Mouse (Mus musculus): Measurements from ENCODE around the gene Minar1.
A peak's percentile ranks its signal among the peaks of the same experiment; 100 is the strongest.

The Minar1 gene

GRCm38 (mm10) chr9:89623006-89623760, at the start of gene Minar1:
Gene Minar1 (minus strand): TSS chr9:89623125.
- DNase-seq (ENCODE audit: low spot score), result peak; percentile 67

- DNase-seq (ENCODE audit: low spot score), result no peak
These were observed 47.0 kb upstream of the Minar1 start for GRCm38 (mm10) chr9:89669878-89670277.

- no peak for DNase-seq (ENCODE audit: low spot score)
These were observed 44.5 kb upstream of the Minar1 start for GRCm38 (mm10) chr9:89667306-89667942.

GRCm38 (mm10) chr9:89650913-89651312, 28.0 kb upstream of the Minar1 start:
- no peak for DNase-seq (ENCODE audit: low spot score)

- DNase-seq (ENCODE audit: low spot score), result no peak
These were observed 14.5 kb upstream of the Minar1 start for GRCm38 (mm10) chr9:89637453-89637852.

- peak; percentile 51 for DNase-seq (ENCODE audit: low spot score)
These were observed 474 bp downstream of the Minar1 start for GRCm38 (mm10) chr9:89622296-89623005.

GRCm38 (mm10) chr9:89621750-89622149, 1.2 kb downstream of the Minar1 start:
- peak; percentile 11 for DNase-seq (ENCODE audit: low spot score)

GRCm38 (mm10) chr9:89620347-89620746, 2.6 kb downstream of the Minar1 start:
- peak; percentile 14 for DNase-seq (ENCODE audit: low spot score)

GRCm38 (mm10) chr9:89616946-89617345, 6.0 kb downstream of the Minar1 start:
- DNase-seq (ENCODE audit: low spot score), result no peak

GRCm38 (mm10) chr9:89610592-89610991, 12.3 kb downstream of the Minar1 start:
- DNase-seq (ENCODE audit: low spot score), result peak; percentile 25

GRCm38 (mm10) chr9:89607321-89607720, 15.6 kb downstream of the Minar1 start:
- DNase-seq (ENCODE audit: low spot score), result no peak

GRCm38 (mm10) chr9:89606256-89606655, 16.7 kb downstream of the Minar1 start:
- DNase-seq (ENCODE audit: low spot score), result no peak

GRCm38 (mm10) chr9:89601891-89602290, 21.0 kb downstream of the Minar1 start:
- DNase-seq (ENCODE audit: low spot score), result no peak

- no peak for DNase-seq (ENCODE audit: low spot score)
These were observed 22.2 kb downstream of the Minar1 start for GRCm38 (mm10) chr9:89600677-89601076.

GRCm38 (mm10) chr9:89597071-89597470, 25.9 kb downstream of the Minar1 start:
- no peak for DNase-seq (ENCODE audit: low spot score)

- DNase-seq (ENCODE audit: low spot score), result no peak
These were observed 26.5 kb downstream of the Minar1 start for GRCm38 (mm10) chr9:89596392-89596791.

- DNase-seq (ENCODE audit: low spot score), result no peak
These were observed 30.5 kb downstream of the Minar1 start for GRCm38 (mm10) chr9:89592391-89592790.

- DNase-seq (ENCODE audit: low spot score), result no peak
These were observed 44.5 kb downstream of the Minar1 start for GRCm38 (mm10) chr9:89578422-89578821.

GRCm38 (mm10) chr9:89552663-89553062, 70.3 kb downstream of the Minar1 start:
- DNase-seq (ENCODE audit: low spot score), result no peak

Measured in embryo, embryonic 10 days (tissue).